Comparison of ENCODE assay signal across 12 mouse cellular contexts in genomic region chr1:87785703-87786102, GRCm38 (mm10). TPM values are rescaled to one million over a fixed set of nuclear protein-coding genes. Genes with fewer than 3 reads are reported as not detected.
DNase-seq lines count a peak whose midpoint lies in the region; ATAC-seq and TF ChIP-seq lines count a peak whose summit lies in the region.
"Had no signal": no experiment of that assay in that cellular context is flagged by ENCODE, and none has a peak within 500 bp of the region (broad histone marks: within the 10 kb centered on the region; RNA-seq: fewer than 3 reads in every experiment).

No protein-coding gene starts in this region.

- 90% methylated on average over 8 of the region's 8 CpGs for WGBS in forebrain, embryonic 16.5 days
- 91% methylated on average over 8 of the region's 8 CpGs for WGBS in forebrain, embryonic 11.5 days
- 84% methylated on average over 8 of the region's 8 CpGs for WGBS in kidney, postnatal 0 days
- WGBS in kidney, embryonic 15.5 days, result 85% methylated on average over 8 of the region's 8 CpGs
- 75% methylated on average over 8 of the region's 8 CpGs for WGBS in heart, postnatal 0 days

- H3K9me3 ChIP-seq in forebrain, embryonic 16.5 days (ENCODE audit: control insufficient read depth, low read length), result no peaks in the 10 kb centered on the region
- no peaks in the 10 kb centered on the region for H3K9me3 ChIP-seq in forebrain, embryonic 11.5 days (ENCODE audit: control insufficient read depth, low read length)
- H3K9me3 ChIP-seq in kidney, postnatal 0 days (replicated peaks; ENCODE audit: low read length), result no peaks in the 10 kb centered on the region
- H3K9me3 ChIP-seq in kidney, embryonic 15.5 days (replicated peaks), result no peaks in the 10 kb centered on the region
- H3K9me3 ChIP-seq in heart, postnatal 0 days (replicated peaks; ENCODE audit: control insufficient read depth, low read length), result no peaks in the 10 kb centered on the region
- H3K9me3 ChIP-seq: liver, embryonic 13.5 days had no signal

- no peak for DNase-seq in forebrain, embryonic 11.5 days (ENCODE audit: low spot score)
- peak; percentile 55 for DNase-seq in kidney, postnatal 0 days (ENCODE audit: low spot score)
- peak; percentile 30 for DNase-seq in heart, postnatal 0 days (ENCODE audit: low spot score)
- peak; percentile 33 for DNase-seq in lung, postnatal 36 days
- DNase-seq in adrenal gland, postnatal 36 days, result no peak
- no peak for DNase-seq in cerebellum, postnatal 36 days
- DNase-seq: cerebellum, adult 18-20 months; liver, embryonic 13.5 days; retina, postnatal 1 day had no signal

- H3K4me1 ChIP-seq in forebrain, embryonic 16.5 days (replicated peaks; ENCODE audit: control insufficient read depth, insufficient read depth, low read length), result no peaks in the 10 kb centered on the region
- no peaks in the 10 kb centered on the region for H3K4me1 ChIP-seq in forebrain, embryonic 11.5 days (replicated peaks; ENCODE audit: control insufficient read depth, insufficient read depth, low read length)
- no peaks in the 10 kb centered on the region for H3K4me1 ChIP-seq in kidney, postnatal 0 days (replicated peaks; ENCODE audit: insufficient read depth, low read length)
- no peaks in the 10 kb centered on the region for H3K4me1 ChIP-seq in kidney, embryonic 15.5 days
- no peaks in the 10 kb centered on the region for H3K4me1 ChIP-seq in heart, postnatal 0 days (ENCODE audit: control insufficient read depth, insufficient read depth)
- H3K4me1 ChIP-seq: liver, embryonic 13.5 days had no signal

- H3K27ac ChIP-seq in forebrain, embryonic 16.5 days (ENCODE audit: low read length), result peak overlapping the region; percentile 24; the same call in 1 of the 2 replicates
- no peak overlapping the region for H3K27ac ChIP-seq in forebrain, embryonic 11.5 days (ENCODE audit: low read depth, low read length)
- peak overlapping the region; percentile 19; the same call in 1 of the 2 replicates for H3K27ac ChIP-seq in kidney, postnatal 0 days
- no peak overlapping the region for H3K27ac ChIP-seq in kidney, embryonic 15.5 days
- H3K27ac ChIP-seq in heart, postnatal 0 days (ENCODE audit: low read depth), result peak overlapping the region; percentile 32
- H3K27ac ChIP-seq: liver, embryonic 13.5 days had no signal

- no peak for TF ChIP-seq CTCF in kidney, postnatal 0 days (IDR thresholded peaks at IDR 0.05; ENCODE audit: low read depth)
- TF ChIP-seq CTCF in heart, postnatal 0 days (IDR thresholded peaks at IDR 0.05; ENCODE audit: low read depth), result no peak

- no peak for ATAC-seq in forebrain, embryonic 16.5 days
- ATAC-seq in forebrain, embryonic 11.5 days (replicated peaks; ENCODE audit: low FRiP score), result no peak
- no peak for ATAC-seq in kidney, postnatal 0 days (replicated peaks; ENCODE audit: low FRiP score, low read depth)
- ATAC-seq in kidney, embryonic 15.5 days (replicated peaks; ENCODE audit: low FRiP score), result no peak
- ATAC-seq in heart, postnatal 0 days (ENCODE audit: insufficient read depth, low read depth), result peak; percentile 60

- H3K36me3 ChIP-seq in forebrain, embryonic 16.5 days (ENCODE audit: control insufficient read depth, insufficient read depth), result peaks cover 38% of the 10 kb centered on the region
- peaks cover 17% of the 10 kb centered on the region for H3K36me3 ChIP-seq in forebrain, embryonic 11.5 days (ENCODE audit: control insufficient read depth, insufficient read depth, low read length)
- H3K36me3 ChIP-seq in kidney, postnatal 0 days (ENCODE audit: insufficient read depth, low read length), result peaks cover 55% of the 10 kb centered on the region
- H3K36me3 ChIP-seq in kidney, embryonic 15.5 days, result peaks cover 89% of the 10 kb centered on the region
- peaks cover 83% of the 10 kb centered on the region for H3K36me3 ChIP-seq in heart, postnatal 0 days (replicated peaks; ENCODE audit: control insufficient read depth, insufficient read depth, low read length)

- H3K4me3 ChIP-seq in forebrain, embryonic 16.5 days (replicated peaks; ENCODE audit: low read length), result no peak overlapping the region
- no peak overlapping the region for H3K4me3 ChIP-seq in forebrain, embryonic 11.5 days (ENCODE audit: low read depth, low read length)
- no peak overlapping the region for H3K4me3 ChIP-seq in kidney, postnatal 0 days (replicated peaks; ENCODE audit: low read depth, low read length)
- H3K4me3 ChIP-seq in kidney, embryonic 15.5 days (replicated peaks), result no peak overlapping the region
- no peak overlapping the region for H3K4me3 ChIP-seq in heart, postnatal 0 days (ENCODE audit: low read depth, low read length)
- H3K4me3 ChIP-seq: erythroblast, embryonic 14.5 days; liver, embryonic 13.5 days had no signal

- no peak overlapping the region for H3K9ac ChIP-seq in forebrain, embryonic 16.5 days (replicated peaks; ENCODE audit: low read depth, low read length)
- H3K9ac ChIP-seq in forebrain, embryonic 11.5 days (ENCODE audit: low read length), result no peak overlapping the region
- H3K9ac ChIP-seq in kidney, postnatal 0 days (ENCODE audit: low read depth, low read length), result no peak overlapping the region
- H3K9ac ChIP-seq in kidney, embryonic 15.5 days, result no peak overlapping the region
- H3K9ac ChIP-seq in heart, postnatal 0 days (replicated peaks; ENCODE audit: low read depth, low read length), result no peak overlapping the region
- H3K9ac ChIP-seq: liver, embryonic 13.5 days had no signal

- no peaks in the 10 kb centered on the region for H3K27me3 ChIP-seq in forebrain, embryonic 16.5 days (replicated peaks; ENCODE audit: control insufficient read depth, insufficient read depth, low read length)
- no peaks in the 10 kb centered on the region for H3K27me3 ChIP-seq in forebrain, embryonic 11.5 days (ENCODE audit: control insufficient read depth, insufficient read depth, low read length)
- no peaks in the 10 kb centered on the region for H3K27me3 ChIP-seq in kidney, postnatal 0 days (ENCODE audit: insufficient read depth, low read length)
- no peaks in the 10 kb centered on the region for H3K27me3 ChIP-seq in kidney, embryonic 15.5 days
- no peaks in the 10 kb centered on the region for H3K27me3 ChIP-seq in heart, postnatal 0 days (ENCODE audit: control insufficient read depth, insufficient read depth, low read length)
- H3K27me3 ChIP-seq: liver, embryonic 13.5 days had no signal

- no peak for TF ChIP-seq EP300 in heart, postnatal 0 days (IDR thresholded peaks at IDR 0.05; ENCODE audit: low read depth)

- H3K4me2 ChIP-seq in forebrain, embryonic 16.5 days (ENCODE audit: low read length), result no peak overlapping the region
- no peak overlapping the region for H3K4me2 ChIP-seq in forebrain, embryonic 11.5 days (ENCODE audit: low read depth, low read length, severe bottlenecking)
- H3K4me2 ChIP-seq in kidney, postnatal 0 days (ENCODE audit: low read length), result no peak overlapping the region
- no peak overlapping the region for H3K4me2 ChIP-seq in kidney, embryonic 15.5 days
- no peak overlapping the region for H3K4me2 ChIP-seq in heart, postnatal 0 days (ENCODE audit: low read depth, low read length)
- H3K4me2 ChIP-seq: liver, embryonic 13.5 days had no signal

RNA-seq across cellular contexts. Expression of gene Sag, which starts 17.8 kb away (rescaled TPM):
- 1.4 and 1.9 TPM in 2 replicates for polyA plus RNA-seq in forebrain, embryonic 16.5 days (2015; fragmentation: Nextera tagmentation; extraction: Ambion mirVana)
- polyA plus RNA-seq in forebrain, embryonic 11.5 days (2014; fragmentation: Nextera tagmentation; extraction: Ambion mirVana), result 2.3 and 2.7 TPM in 2 replicates
- 0.57 and 0.68 TPM in 2 replicates for polyA plus RNA-seq in kidney, postnatal 0 days (2015; fragmentation: Nextera tagmentation; extraction: Ambion mirVana)
- 3.0 and 3.1 TPM in 2 replicates for polyA plus RNA-seq in kidney, embryonic 15.5 days (2015; fragmentation: Nextera tagmentation; extraction: Ambion mirVana)
- total RNA-seq in heart, postnatal 0 days (2014; rRNA removed; ENCODE audit: low replicate concordance), result 0.11 TPM in 1 of 2 replicates, not detected in the other
- 0.31 and 0.40 TPM in 2 replicates for polyA plus RNA-seq in heart, postnatal 0 days (2015; fragmentation: Nextera tagmentation; extraction: Ambion mirVana)
- 1 to 10 TPM; 1.5 to 3.3 TPM for total RNA-seq in adrenal gland, postnatal 36 days (2021)
- polyA plus RNA-seq: erythroblast, embryonic 14.5 days had no signal

RNA-seq across cellular contexts. Expression of gene Atg16l1, which starts 30.0 kb away (rescaled TPM):
- polyA plus RNA-seq in forebrain, embryonic 16.5 days (2015; fragmentation: Nextera tagmentation; extraction: Ambion mirVana), result 74.5 and 76.3 TPM in 2 replicates
- polyA plus RNA-seq in forebrain, embryonic 11.5 days (2014; fragmentation: Nextera tagmentation; extraction: Ambion mirVana), result 37.8 and 40.6 TPM in 2 replicates
- 20.8 and 21.9 TPM in 2 replicates for polyA plus RNA-seq in kidney, postnatal 0 days (2015; fragmentation: Nextera tagmentation; extraction: Ambion mirVana)
- 28.8 and 31.4 TPM in 2 replicates for polyA plus RNA-seq in kidney, embryonic 15.5 days (2015; fragmentation: Nextera tagmentation; extraction: Ambion mirVana)
- 36.8 and 37.1 TPM in 2 replicates for total RNA-seq in heart, postnatal 0 days (2014; rRNA removed; ENCODE audit: low replicate concordance)
- 19.0 and 19.6 TPM in 2 replicates for polyA plus RNA-seq in heart, postnatal 0 days (2015; fragmentation: Nextera tagmentation; extraction: Ambion mirVana)
- total RNA-seq in adrenal gland, postnatal 36 days (2021), result 10 to 100 TPM; 31.8 to 33.2 TPM

Comparison
In these comparisons a context has a peak if more than half of its experiments do, and no peak if none do; other contexts are left out.
1. H3K27ac ChIP-seq: peak in forebrain, embryonic 16.5 days (single experiment), kidney, postnatal 0 days (single experiment) and heart, postnatal 0 days (single experiment); none in forebrain, embryonic 11.5 days (single experiment) and kidney, embryonic 15.5 days (single experiment).
2. DNase-seq: peak in kidney, postnatal 0 days (single experiment), heart, postnatal 0 days (single experiment) and lung, postnatal 36 days (single experiment); none in forebrain, embryonic 11.5 days (single experiment), adrenal gland, postnatal 36 days (0 of 2) and cerebellum, postnatal 36 days (0 of 2).